Mouse (Mus musculus) bone marrow macrophage, adult 2 months (primary cell): ENCODE measurements around the gene Tshz2.

Experiments
- CTCF ChIP-seq: IDR thresholded peaks from 2 replicates; pipeline ENCODE4 v1.5.1; 2012; ENCODE audit warnings: low read depth, mild to moderate bottlenecking, low read length, moderate library complexity
- POLR2A ChIP-seq: IDR thresholded peaks from 2 replicates; pipeline ENCODE4 v1.6.1; 2012; ENCODE audit warnings: mild to moderate bottlenecking, low read depth, low read length, borderline replicate concordance

DNA sequence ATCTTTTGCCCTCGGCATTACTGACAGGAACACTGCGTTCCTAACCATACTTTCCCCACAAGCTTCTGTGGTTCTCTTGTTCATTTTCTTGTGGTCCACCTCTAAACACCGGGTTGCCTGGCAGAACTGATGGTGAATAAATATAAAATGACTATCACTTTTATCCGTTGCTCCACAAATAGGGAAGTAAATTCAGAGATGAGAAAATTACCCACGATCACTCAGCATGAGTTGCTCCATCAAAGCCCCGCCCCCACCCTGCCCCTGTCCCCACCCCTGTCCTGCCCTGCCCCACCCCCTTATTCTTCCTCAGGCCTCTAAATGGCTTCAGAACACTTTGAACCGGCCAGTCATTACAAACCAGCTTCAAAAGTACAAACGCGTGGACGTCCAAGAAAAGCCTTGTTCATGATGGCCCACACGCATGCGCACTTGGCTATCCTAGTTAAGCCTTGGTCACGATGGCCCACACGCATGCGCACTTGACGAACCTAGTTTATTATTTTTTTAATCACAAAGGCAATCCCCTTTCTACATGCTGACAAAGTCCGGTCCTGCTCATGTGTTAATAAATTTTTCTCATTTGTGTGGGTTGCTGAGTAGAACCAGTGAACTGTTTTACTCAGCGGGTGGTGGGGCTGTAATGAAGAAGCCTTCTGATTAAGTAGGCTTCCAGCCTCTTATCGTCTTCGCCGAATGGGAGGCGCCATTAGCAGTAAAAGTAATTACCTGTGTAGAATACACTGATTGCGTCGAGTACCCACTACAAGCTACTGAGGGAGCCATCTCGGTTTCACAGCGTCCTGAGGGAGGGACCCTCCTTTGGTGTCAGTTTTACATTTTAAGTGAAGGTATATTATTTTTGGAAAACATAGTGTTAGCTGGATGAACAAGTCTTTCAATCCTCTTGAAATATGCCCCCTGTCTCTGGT is 102.9 kb downstream of the Tshz2 start:
- TF ChIP-seq CTCF, result no peak
- TF ChIP-seq POLR2A, result no peak
